Mouse (Mus musculus) ES-E14 (cell line): ENCODE results near the gene Majin. TPM values are rescaled to one million over a fixed set of nuclear protein-coding genes. Genes with fewer than 3 reads are reported as not detected.

Experiments
- DNase-seq: peaks from one replicate; pipeline ENCODE4 v3.0.0-alpha.2; 2013; ENCODE audit warnings: low read depth, low spot score
- H3K27ac ChIP-seq: 2 replicates; pipeline ENCODE4 v1.5.1; 2012; ENCODE audit warnings: low read depth, mild to moderate bottlenecking, low read length, moderate library complexity, mixed read lengths; ENCODE audit not compliant: poor library complexity, insufficient read depth, severe bottlenecking
- H3K36me3 ChIP-seq: 2 replicates; pipeline ENCODE4 v1.6.1; 2012; ENCODE audit warnings: mild to moderate bottlenecking, low read length, moderate library complexity, mixed read lengths; ENCODE audit not compliant: control insufficient read depth, poor library complexity, insufficient read depth, severe bottlenecking
- H3K4me1 ChIP-seq, 2 experiments: fragments of 150-350 bp in 1 of 2; sonication (generic) in 1 of 2; 2 replicates each; pipeline ENCODE4 v1.6.1; 2012; ENCODE audit warnings: low read length in 2 of 2, mild to moderate bottlenecking in 1 of 2, mixed read lengths in 1 of 2; ENCODE audit not compliant: control insufficient read depth in 2 of 2, insufficient read depth in 2 of 2, poor library complexity in 1 of 2
- H3K4me3 ChIP-seq, 2 experiments: fragments of 150-350 bp in 1 of 2; sonication (generic) in 1 of 2; 2 replicates each; pipeline ENCODE4 v1.5.1; 2012; ENCODE audit warnings: low read length in 2 of 2, low read depth in 1 of 2, mild to moderate bottlenecking in 1 of 2, mixed read lengths in 1 of 2; ENCODE audit not compliant: insufficient read depth in 1 of 2, poor library complexity in 1 of 2, severe bottlenecking in 1 of 2
- H3K9ac ChIP-seq: 2 replicates; pipeline ENCODE4 v1.6.1; 2012; ENCODE audit warnings: low read depth, mild to moderate bottlenecking, low read length, mixed read lengths; ENCODE audit not compliant: poor library complexity, insufficient read depth, severe bottlenecking
- H3K9me3 ChIP-seq: fragments of 150-350 bp; sonication (generic); 2 replicates; pipeline ENCODE4 v1.6.1; 2012; ENCODE audit warnings: low read depth, mild to moderate bottlenecking, low read length; ENCODE audit not compliant: control insufficient read depth, insufficient read depth
- CHD2 ChIP-seq: IDR thresholded peaks from 2 replicates; pipeline ENCODE4 v1.6.1; 2014; ENCODE audit warnings: mild to moderate bottlenecking, low read depth, low read length, inconsistent platforms
- HCFC1 ChIP-seq: IDR thresholded peaks from 2 replicates; pipeline ENCODE4 v1.6.1; 2012; ENCODE audit warnings: low read length, inconsistent platforms, borderline replicate concordance; ENCODE audit not compliant: insufficient read depth
- MAFK ChIP-seq: IDR thresholded peaks from 2 replicates; pipeline ENCODE4 v1.6.1; 2014; ENCODE audit warnings: mild to moderate bottlenecking, low read depth, low read length, inconsistent platforms; ENCODE audit not compliant: insufficient read depth
- ZC3H11A ChIP-seq: IDR thresholded peaks from 2 replicates; pipeline ENCODE4 v1.6.1; 2012; ENCODE audit warnings: low read depth, mild to moderate bottlenecking, inconsistent platforms, low read length, borderline replicate concordance
- ZNF384 ChIP-seq: IDR thresholded peaks from 2 replicates; pipeline ENCODE4 v1.6.1; 2012; ENCODE audit warnings: low read depth, low read length, inconsistent platforms
- in situ Hi-C, 2 experiments: fragments of 600-800 bp; cut with MboI; formaldehyde crosslinking; loops; one replicate each; pipeline ENCODE4 v1.15.1; 2025; ENCODE audit warnings: low sequenced_read_pairs in 2 of 2, inconsistent platforms in 1 of 2; ENCODE audit not compliant: unreplicated experiment in 2 of 2
- total RNA-seq: library from RNA; depleted of rRNA; stranded (reverse); fragments of 300-350 nt; gene quantifications from 2 replicates; pipeline ENCODE4 v1.2.3, GENCODE M21; 2012

Gene Majin
- total RNA-seq, 1 experiment: 1.6 TPM

DNA sequence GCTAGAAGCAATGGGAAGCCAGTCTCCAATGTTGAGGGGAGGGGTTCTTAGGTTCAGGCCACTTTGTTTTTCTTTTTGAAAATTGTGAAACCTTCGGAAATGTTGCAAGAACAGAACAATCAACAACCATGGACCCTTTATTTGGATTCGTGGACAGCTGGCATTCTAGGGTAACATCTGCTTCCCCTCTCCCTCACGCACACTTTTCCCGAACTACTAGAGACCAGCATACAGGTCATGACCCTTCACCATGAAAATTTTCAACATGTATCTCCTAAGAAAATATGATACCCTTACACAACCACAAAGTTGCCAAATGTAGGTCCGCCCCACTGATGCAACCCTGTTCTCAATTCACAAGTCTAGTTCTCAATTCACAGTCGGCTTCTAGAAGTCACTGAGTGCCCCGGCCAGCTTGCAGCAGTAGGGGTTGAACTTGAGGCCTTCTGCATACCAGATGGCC is 84.5 kb downstream of the Majin start:
- Histone ChIP-seq H3K9me3 (no peaks in the 10 kb centered on the region), H3K4me3 (no peak overlapping the region), H3K36me3 (no peaks in the 10 kb centered on the region), H3K4me1 (peaks cover 16 to 37% of the 10 kb centered on the region in 2 experiments), H3K9ac (no peak overlapping the region), H3K27ac (no peak overlapping the region)
- DNase-seq: no peak
- TF ChIP-seq CHD2: no peak
- TF ChIP-seq ZC3H11A: no peak
- TF ChIP-seq ZNF384: no peak
- no peak for TF ChIP-seq MAFK
- no peak for TF ChIP-seq HCFC1
- in situ Hi-C loops: no loop called here

DNA sequence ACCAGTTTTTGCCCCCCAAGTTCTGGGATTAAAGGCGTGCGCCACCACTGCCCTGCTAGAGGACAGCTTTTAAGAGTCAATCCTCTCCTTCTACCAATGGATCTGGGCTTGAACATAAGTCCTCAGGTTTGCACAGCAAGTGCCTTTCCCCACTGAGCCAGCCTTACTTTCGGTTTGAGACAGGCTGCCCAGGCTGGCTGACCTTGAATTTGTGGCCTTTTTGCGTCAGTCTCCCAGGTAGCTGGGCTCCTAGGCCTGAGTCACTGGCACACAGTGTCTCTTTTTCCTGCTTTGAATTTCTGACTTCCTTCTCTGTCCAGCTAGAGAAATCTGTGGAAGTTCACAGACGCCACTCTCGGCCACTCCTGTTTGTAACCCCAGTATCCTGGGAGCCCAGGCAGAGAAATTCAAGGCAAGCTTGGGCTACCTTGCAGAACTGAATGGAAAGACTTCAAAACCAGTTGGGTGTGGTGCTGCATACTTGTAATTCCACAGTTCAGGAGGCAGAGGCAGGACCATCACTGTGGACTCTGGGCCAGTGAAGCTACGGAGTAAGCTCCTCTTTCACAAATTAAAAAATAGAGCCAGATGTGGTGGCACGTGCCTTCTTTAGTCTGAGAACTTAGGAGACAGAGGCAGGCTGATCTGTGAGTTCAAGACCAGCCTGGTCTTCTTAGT is 85.7 kb downstream of the Majin start:
- H3K4me3 ChIP-seq: no peak overlapping the region; a peak in 1 of 4 replicates
- peak overlapping the region; percentile 93 for H3K27ac ChIP-seq
- H3K36me3 ChIP-seq: no peaks in the 10 kb centered on the region
- peak overlapping the region; percentile 60; the same call in 1 of the 2 replicates for H3K9ac ChIP-seq
- TF ChIP-seq MAFK: no peak
- TF ChIP-seq HCFC1: no peak
- no peak for TF ChIP-seq CHD2
- TF ChIP-seq ZNF384: no peak
- peaks cover 16 to 26% of the 10 kb centered on the region in 2 experiments for H3K4me1 ChIP-seq
- DNase-seq: peak; percentile 39
- in situ Hi-C loops: no loop called here
- no peaks in the 10 kb centered on the region for H3K9me3 ChIP-seq

DNA sequence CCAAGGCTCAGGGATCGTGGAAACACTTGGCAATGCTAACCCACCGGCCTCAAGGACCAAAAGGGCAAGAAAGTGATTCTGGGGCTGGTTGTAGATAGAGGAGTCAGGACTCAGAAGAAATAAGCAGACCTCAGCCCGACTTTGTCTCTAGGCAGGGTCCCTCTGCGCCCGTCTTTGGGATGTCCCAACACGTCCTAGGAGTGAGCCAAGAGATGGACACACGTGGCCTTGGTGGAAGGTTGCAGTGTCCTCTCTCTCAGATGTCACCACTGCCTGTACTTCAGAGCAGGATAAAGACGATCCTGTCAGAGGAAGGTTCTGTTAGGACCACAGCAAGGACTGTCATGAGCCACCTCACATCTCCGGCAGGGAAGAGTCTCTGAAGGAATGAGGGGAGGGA is 86.5 kb downstream of the Majin start:
- Histone ChIP-seq H3K36me3 (no peaks in the 10 kb centered on the region), H3K4me1 (peaks cover 19 to 23% of the 10 kb centered on the region in 2 experiments), H3K27ac (peak overlapping the region; percentile 93), H3K9me3 (no peaks in the 10 kb centered on the region), H3K9ac (no peak overlapping the region; the same call in 1 of the 2 replicates), H3K4me3 (no peak overlapping the region)
- DNase-seq: no peak
- no peak for TF ChIP-seq ZC3H11A
- TF ChIP-seq CHD2: no peak
- TF ChIP-seq HCFC1: no peak
- no peak for TF ChIP-seq ZNF384
- no peak for TF ChIP-seq MAFK
- in situ Hi-C loops: no loop called here

DNA sequence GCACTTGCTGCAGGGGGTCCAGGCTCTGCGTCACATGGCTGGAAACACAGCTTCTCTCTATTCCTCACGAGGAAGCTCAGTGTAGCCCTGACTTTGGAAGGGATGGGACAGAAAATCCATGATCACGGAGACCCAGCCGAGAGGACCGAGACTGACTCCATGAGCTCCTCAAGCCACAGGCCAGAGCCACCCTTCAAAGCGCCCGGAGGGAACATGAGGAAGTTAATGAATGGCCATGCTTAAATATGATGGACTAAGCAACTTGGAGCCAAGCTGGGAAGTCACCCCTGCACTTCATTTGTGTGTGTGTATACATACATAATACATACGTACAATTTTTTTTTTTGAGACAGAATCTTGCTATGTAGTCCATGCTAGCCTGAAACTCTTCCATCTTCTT is 87.0 kb downstream of the Majin start:
- peak overlapping the region; percentile 93 for H3K27ac ChIP-seq
- no peak for TF ChIP-seq ZNF384
- no peak for TF ChIP-seq ZC3H11A
- TF ChIP-seq CHD2: no peak
- no peak for TF ChIP-seq HCFC1
- no peak for TF ChIP-seq MAFK
- peak overlapping the region; percentile 1; the same call in 1 of the 2 replicates for H3K9ac ChIP-seq
- H3K4me3 ChIP-seq: no peak overlapping the region
- peaks cover 19 to 23% of the 10 kb centered on the region in 2 experiments for H3K4me1 ChIP-seq
- no peak for DNase-seq
- H3K9me3 ChIP-seq: no peaks in the 10 kb centered on the region
- no peaks in the 10 kb centered on the region for H3K36me3 ChIP-seq
- in situ Hi-C loops: no loop called here
